Mouse (Mus musculus): Measurements from ENCODE around the gene Pttg1. TPM values are rescaled to one million over a fixed set of nuclear protein-coding genes. Genes with fewer than 3 reads are reported as not detected.
A peak's percentile ranks its signal among the peaks of the same experiment; 100 is the strongest.

Pttg1 gene
- 232 and 284 TPM in 2 replicates for polyA plus RNA-seq (2021; fragmentation: Nextera tagmentation)
- long read RNA-seq, experiment 1, transcript Pttg1-206 (5 exons, 948 nt): major isoform, 92 of 129 reads
- long read RNA-seq, experiment 1, transcript Pttg1-202 (6 exons, 741 nt): minor isoform, 22 of 129 reads
- long read RNA-seq, experiment 1, transcript Pttg1-203 (6 exons, 700 nt): minor isoform, 7 of 129 reads
- long read RNA-seq, experiment 1, partial matches to known transcripts: 2 of 129 reads
- long read RNA-seq, experiment 1, other reads (novel, unspliced or antisense): 3 of 129 reads
- long read RNA-seq, experiment 2, transcript Pttg1-206 (5 exons, 948 nt): major isoform, 13 of 47 reads
- long read RNA-seq, experiment 2, transcript Pttg1-204 (4 exons, 1,674 nt): minor isoform, 12 of 47 reads
- long read RNA-seq, experiment 2, partial matches to known transcripts: 9 of 47 reads
- long read RNA-seq, experiment 2, other reads (novel, unspliced or antisense): 4 of 47 reads

DNA sequence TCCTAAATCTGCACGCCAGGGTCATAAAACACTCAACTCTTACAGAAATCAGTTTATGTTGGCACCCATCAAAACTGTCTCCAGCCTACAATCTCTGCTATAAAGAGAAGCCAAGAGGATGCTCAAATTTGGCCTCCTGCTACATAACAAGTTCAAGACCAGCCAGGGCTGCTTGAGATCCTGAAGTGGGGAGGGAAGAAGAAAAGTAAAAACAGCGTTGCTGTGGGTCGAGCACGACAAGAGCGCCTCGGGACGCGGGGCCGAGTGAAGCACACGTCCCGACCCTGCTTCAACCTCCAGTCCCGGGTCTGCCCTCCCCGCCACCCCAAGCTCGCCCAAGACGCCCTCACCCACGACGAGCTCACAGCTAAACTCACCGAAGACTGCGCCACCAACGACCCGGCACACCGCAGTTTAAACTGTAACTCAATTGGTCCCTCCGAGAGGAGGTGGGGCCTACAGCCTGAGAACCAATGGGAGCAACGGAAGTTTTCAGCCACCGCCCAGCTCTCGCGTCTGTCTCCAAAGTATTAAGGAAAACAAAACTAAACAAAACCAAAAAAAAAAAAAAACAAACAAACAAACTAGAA lies at the start of gene Pttg1:
Pttg1 (minus strand) TSS at position 428 of the 590 bp plus-strand sequence.

DNA sequence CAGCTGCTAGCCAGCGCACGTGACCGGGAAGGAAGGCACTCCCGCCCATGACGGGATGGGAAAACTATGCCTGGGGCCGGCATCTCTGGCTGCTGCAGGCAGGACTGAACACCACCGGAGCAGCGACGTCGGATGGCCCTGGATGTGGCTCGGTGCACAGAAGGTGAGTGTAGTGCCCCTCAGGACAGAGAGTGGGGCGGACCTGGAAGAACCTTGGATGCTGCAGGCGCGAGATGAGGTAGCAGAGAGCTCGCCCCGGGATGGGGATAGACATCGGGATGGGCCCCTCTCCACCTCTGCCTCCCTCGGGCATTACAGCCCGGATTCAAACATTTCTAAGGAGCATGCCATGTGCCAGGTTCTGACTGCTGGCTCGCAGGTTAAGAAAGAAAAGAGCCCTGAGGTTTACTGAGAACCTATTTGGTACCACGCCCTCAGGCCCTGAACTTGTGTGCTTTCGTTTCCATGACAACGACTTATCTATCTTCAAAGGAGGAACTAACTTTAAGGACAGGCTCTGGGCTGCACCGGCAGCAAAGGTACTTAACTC lies 48.2 kb upstream of the Pttg1 start, which contains the start of gene C1qtnf2:
C1qtnf2 (plus strand) TSS at position 52 of the 550 bp plus-strand sequence.

DNA sequence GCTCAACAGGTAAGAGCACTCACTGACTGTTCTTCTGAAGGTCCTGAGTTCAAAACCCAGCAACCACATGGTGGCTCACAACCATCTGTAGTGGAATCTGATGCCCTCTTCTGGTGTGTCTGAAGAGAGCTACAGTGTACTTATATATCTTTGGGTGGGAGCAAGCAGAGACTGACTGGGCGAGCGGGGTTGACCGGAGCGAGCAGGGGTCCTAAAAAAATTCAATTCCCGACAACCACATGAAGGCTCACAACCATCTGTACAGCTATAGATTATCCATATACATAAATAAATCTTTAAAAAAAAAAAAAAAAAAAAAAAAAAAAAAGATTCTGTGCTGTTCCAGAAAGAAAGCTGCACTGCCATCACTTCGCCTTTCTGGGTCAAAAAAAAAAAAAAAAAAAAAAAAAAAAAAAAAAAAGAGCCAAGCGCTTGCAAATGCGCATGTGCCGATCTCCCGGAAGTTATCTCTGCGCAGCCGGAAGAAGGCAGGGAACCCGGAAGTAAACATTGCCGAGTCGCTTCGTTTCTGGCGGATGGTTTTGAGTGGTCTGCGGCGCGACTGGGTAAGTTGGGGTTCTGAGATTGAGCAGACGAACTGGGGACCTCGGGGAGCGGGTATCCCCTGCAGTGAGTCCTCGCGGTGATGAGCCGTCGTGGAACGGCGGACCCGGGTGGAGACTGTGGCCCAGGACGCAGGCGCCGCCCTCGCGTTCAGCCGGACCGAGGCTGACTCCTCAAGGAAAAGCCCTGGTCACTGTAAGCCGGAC lies 7.4 kb upstream of the Pttg1 start, which contains the start of gene Slu7:
Slu7 (plus strand) TSS at position 491 of the 770 bp plus-strand sequence.

Small RNAs within 50 kb of the gene (microRNA-seq; reads per million reads assigned to microRNA genes)
- 661 reads per million, percentile 77 among the genes with 10 or more reads in this experiment for gene Mir146

Other genes starting within 250 kb of the Pttg1 start
- 49.9 and 51.6 TPM in 2 replicates for gene Slu7, start 7.5 kb upstream of the Pttg1 start, polyA plus RNA-seq (2021; fragmentation: Nextera tagmentation)
- 2.2 and 2.5 TPM in 2 replicates for gene C1qtnf2, start 48.0 kb upstream of the Pttg1 start, polyA plus RNA-seq (2021; fragmentation: Nextera tagmentation)
- 1.4 and 2.4 TPM in 2 replicates for gene Ccnjl, start 102.5 kb upstream of the Pttg1 start, polyA plus RNA-seq (2021; fragmentation: Nextera tagmentation)
- 1.7 and 2.2 TPM in 2 replicates for gene 4933415A04Rik, start 160.8 kb upstream of the Pttg1 start, polyA plus RNA-seq (2021; fragmentation: Nextera tagmentation)
- gene Fabp6, start 175.3 kb upstream of the Pttg1 start, polyA plus RNA-seq (2021; fragmentation: Nextera tagmentation): 0.38 TPM in 1 of 2 replicates, not detected in the other

All from layer of hippocampus, adult 6 months (tissue).